Mouse (Mus musculus) embryonic facial prominence, embryonic 12.5 days (tissue): ENCODE measurements around the gene Evc2. TPM values are rescaled to one million over a fixed set of nuclear protein-coding genes. Genes with fewer than 3 reads are reported as not detected.

Experiments used
- ATAC-seq: fragments of 200-750 bp; cut with Nextera tagmentation; 2 replicates; pipeline ENCODE4 v1.8.0; 2017; ENCODE audit not compliant: insufficient number of reproducible peaks, insufficient read depth, low FRiP score, low TSS enrichment
- H3K27ac ChIP-seq: fragments of 300-500 bp; sonication (generic); 2 replicates; pipeline ENCODE4 v1.5.1; 2016; ENCODE audit warnings: mild to moderate bottlenecking
- H3K27me3 ChIP-seq: fragments of 300-500 bp; sonication (generic); 2 replicates; pipeline ENCODE4 v1.6.1; 2016; ENCODE audit warnings: mild to moderate bottlenecking, moderate library complexity
- H3K36me3 ChIP-seq: fragments of 300-500 bp; sonication (generic); 2 replicates; pipeline ENCODE4 v1.6.1; 2016; ENCODE audit warnings: mild to moderate bottlenecking
- H3K4me1 ChIP-seq: fragments of 300-500 bp; sonication (generic); 2 replicates; pipeline ENCODE4 v1.6.1; 2016
- H3K4me2 ChIP-seq: fragments of 300-500 bp; sonication (generic); replicated peaks from 2 replicates; pipeline ENCODE4 v1.6.1; 2016; ENCODE audit warnings: mild to moderate bottlenecking, moderate library complexity
- H3K4me3 ChIP-seq: fragments of 300-500 bp; sonication (generic); 2 replicates; pipeline ENCODE4 v1.5.1; 2016; ENCODE audit warnings: mild to moderate bottlenecking
- H3K9ac ChIP-seq: fragments of 300-500 bp; sonication (generic); 2 replicates; pipeline ENCODE4 v1.6.1; 2016; ENCODE audit warnings: mild to moderate bottlenecking, moderate library complexity
- H3K9me3 ChIP-seq: fragments of 300-500 bp; sonication (generic); 2 replicates; pipeline ENCODE4 v1.6.1; 2016; ENCODE audit warnings: mild to moderate bottlenecking, moderate library complexity
- WGBS: fragments of 180-500 bp; shearing (Covaris S2); methylation state at CpG from one replicate; pipeline ENCODE4 v1.1.7; 2016; 5-methylcytosine and 5-hydroxymethylcytosine counted together
- polyA plus RNA-seq: library from polyadenylated mRNA; unstranded; fragments of >200 nt; fragmentation: Nextera tagmentation; extraction: Ambion mirVana; gene quantifications from 2 replicates; pipeline ENCODE4 v1.2.1, GENCODE M21; 2016

Gene Evc2
- polyA plus RNA-seq, 1 experiment from 2014 or later = 25.1 TPM

DNA sequence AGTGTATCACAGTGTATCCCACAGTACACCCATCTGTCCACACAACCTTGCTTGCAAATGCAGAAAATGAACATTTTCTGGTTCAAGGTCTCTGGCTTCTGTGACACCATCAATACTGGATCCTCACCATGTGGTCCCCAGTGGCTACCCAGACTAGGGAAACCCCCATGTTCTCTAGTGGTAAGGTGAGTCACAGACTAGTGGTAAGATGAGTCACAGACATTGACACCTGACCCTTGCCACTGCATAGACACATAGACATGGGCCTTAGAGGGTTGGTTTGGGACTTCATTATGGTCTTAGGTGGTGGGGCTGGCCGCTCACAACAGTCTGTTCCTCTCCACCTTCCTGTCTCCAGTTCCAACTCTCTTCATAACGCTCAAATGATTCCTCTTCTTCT lies 104.5 kb downstream of the Evc2 start:
- WGBS = 82% methylated on average over 2 of the region's 2 CpGs
- Histone ChIP-seq H3K36me3 (no peaks in the 10 kb centered on the region), H3K4me3 (no peak overlapping the region), H3K4me1 (no peaks in the 10 kb centered on the region), H3K27me3 (no peaks in the 10 kb centered on the region), H3K9me3 (no peaks in the 10 kb centered on the region), H3K4me2 (no peak overlapping the region), H3K9ac (no peak overlapping the region), H3K27ac (no peak overlapping the region)
- ATAC-seq = no peak

DNA sequence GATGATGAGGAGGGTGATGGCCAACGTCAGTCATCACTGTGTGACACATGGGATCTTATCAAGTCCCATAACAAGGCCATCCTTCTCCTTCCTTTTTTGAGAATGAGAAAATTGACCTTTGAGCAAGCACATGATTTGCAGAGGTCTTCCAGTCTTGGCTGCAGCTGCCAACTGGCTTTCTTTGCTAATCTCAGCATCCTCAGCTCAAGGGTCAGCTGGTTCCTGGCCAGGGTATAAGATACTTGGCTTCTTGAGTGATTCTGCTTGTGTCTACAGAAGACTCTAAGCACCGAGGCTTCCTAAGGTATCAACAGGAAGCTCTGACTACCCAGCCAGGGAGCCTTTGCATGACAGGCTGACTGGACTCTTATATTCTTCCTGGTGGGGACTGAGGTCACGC lies 109.2 kb downstream of the Evc2 start:
- Histone ChIP-seq H3K4me1 (no peaks in the 10 kb centered on the region), H3K27me3 (no peaks in the 10 kb centered on the region), H3K27ac (no peak overlapping the region), H3K36me3 (no peaks in the 10 kb centered on the region), H3K9me3 (no peaks in the 10 kb centered on the region), H3K4me2 (no peak overlapping the region), H3K9ac (no peak overlapping the region), H3K4me3 (no peak overlapping the region)
- 83% methylated on average over 3 of the region's 3 CpGs for WGBS
- ATAC-seq = no peak

- Histone ChIP-seq H3K36me3 (0 out of 2 replicates have a peak, but pooled peaks cover 3% of the 10 kb centered on the region), H3K4me1 (no peaks in the 10 kb centered on the region), H3K9me3 (no peaks in the 10 kb centered on the region), H3K4me3 (no peak overlapping the region), H3K9ac (no peak overlapping the region), H3K4me2 (no peak overlapping the region), H3K27me3 (no peaks in the 10 kb centered on the region), H3K27ac (no peak overlapping the region)
- WGBS = 63% methylated on average over 2 of the region's 2 CpGs
- no peak for ATAC-seq
These were observed 118.3 kb downstream of the Evc2 start for GRCm38 (mm10) chr5:37456590-37456989.

GRCm38 (mm10) chr5:37457191-37457590 lies 118.9 kb downstream of the Evc2 start:
- Histone ChIP-seq H3K27me3 (no peaks in the 10 kb centered on the region), H3K9ac (no peak overlapping the region), H3K4me1 (no peaks in the 10 kb centered on the region), H3K4me3 (no peak overlapping the region), H3K27ac (no peak overlapping the region), H3K36me3 (0 out of 2 replicates have a peak, but pooled peaks cover 3% of the 10 kb centered on the region), H3K4me2 (no peak overlapping the region), H3K9me3 (no peaks in the 10 kb centered on the region)
- no peak for ATAC-seq
- 56% methylated on average over 5 of the region's 5 CpGs for WGBS

DNA sequence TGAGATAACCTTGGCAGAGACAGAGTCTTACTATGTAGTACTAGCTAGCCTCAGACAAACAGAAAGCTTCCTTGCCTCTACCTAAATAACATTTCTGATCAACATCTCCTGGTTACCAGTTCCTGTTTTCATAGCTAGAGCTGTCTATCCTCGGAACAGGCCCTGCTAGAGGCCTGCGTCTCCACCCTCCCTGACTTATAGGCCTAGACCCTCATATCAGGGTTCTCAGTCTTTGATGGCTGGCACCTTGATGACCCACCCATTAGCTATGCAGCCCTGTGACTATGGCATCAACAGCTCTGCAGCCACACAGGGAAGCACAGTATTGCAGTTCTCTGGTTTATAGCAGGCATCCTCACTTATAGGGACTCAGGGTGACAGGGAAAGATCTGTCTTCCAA lies 119.5 kb downstream of the Evc2 start:
- no peak overlapping the region for H3K4me2 ChIP-seq
- H3K4me3 ChIP-seq = no peak overlapping the region
- no peak overlapping the region for H3K9ac ChIP-seq
- H3K4me1 ChIP-seq = no peaks in the 10 kb centered on the region
- no peak overlapping the region for H3K27ac ChIP-seq
- WGBS = 92% methylated on average over 2 of the region's 2 CpGs
- H3K27me3 ChIP-seq = no peaks in the 10 kb centered on the region
- no peaks in the 10 kb centered on the region for H3K9me3 ChIP-seq
- ATAC-seq = no peak
- H3K36me3 ChIP-seq = 0 out of 2 replicates have a peak, but pooled peaks cover 3% of the 10 kb centered on the region

- Histone ChIP-seq H3K27me3 (no peaks in the 10 kb centered on the region), H3K4me2 (no peak overlapping the region), H3K4me1 (no peaks in the 10 kb centered on the region), H3K9ac (no peak overlapping the region), H3K4me3 (no peak overlapping the region), H3K27ac (no peak overlapping the region), H3K36me3 (0 out of 2 replicates have a peak, but pooled peaks cover 3% of the 10 kb centered on the region), H3K9me3 (no peaks in the 10 kb centered on the region)
- no peak for ATAC-seq
- 64% methylated on average over 2 of the region's 2 CpGs for WGBS
These were observed 119.9 kb downstream of the Evc2 start for GRCm38 (mm10) chr5:37458236-37458635.

DNA sequence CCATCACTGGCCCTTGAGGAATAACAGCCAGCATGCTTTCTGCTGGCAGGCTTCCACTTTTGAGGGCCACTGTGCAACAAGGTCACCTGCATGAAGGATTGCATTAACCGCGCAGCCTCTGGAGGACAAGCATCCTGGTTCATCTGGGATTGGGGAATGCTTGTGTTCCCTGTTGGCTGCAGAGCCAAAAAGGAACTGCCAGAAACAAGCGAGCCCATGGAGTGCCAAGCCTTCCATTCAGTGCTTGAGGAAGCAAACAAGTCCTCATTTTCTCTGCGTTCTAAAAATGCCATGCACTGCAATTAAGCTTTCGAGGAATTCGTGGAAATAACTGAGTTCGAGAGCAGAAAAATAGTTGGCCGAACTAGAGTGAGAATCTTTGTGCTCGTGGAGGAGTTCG lies 127.2 kb downstream of the Evc2 start:
- Histone ChIP-seq H3K9ac (no peak overlapping the region), H3K4me2 (no peak overlapping the region), H3K36me3 (no peaks in the 10 kb centered on the region), H3K9me3 (no peaks in the 10 kb centered on the region), H3K27ac (no peak overlapping the region), H3K27me3 (no peaks in the 10 kb centered on the region), H3K4me1 (no peaks in the 10 kb centered on the region), H3K4me3 (no peak overlapping the region)
- no peak for ATAC-seq
- WGBS = 91% methylated on average over 10 of the region's 10 CpGs

DNA sequence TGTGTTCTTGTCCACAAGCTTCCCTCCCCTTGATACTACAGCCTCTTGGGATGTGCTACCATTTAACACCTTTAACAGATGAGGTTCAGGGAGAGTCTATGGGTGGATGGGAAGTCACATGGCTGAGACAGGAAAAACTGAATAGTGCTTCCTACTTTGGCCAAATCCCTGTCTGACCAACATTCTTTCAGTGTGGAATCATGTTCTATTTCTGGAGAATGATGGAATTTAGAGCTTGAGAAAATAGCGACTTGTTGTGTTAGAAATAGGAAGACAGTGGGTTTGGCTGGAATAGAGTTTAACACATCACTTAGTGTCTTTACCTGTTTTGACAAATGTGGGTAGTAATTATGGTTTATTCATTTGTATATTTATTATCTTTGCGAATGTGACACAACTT lies 129.3 kb downstream of the Evc2 start:
- H3K27ac ChIP-seq = no peak overlapping the region

DNA sequence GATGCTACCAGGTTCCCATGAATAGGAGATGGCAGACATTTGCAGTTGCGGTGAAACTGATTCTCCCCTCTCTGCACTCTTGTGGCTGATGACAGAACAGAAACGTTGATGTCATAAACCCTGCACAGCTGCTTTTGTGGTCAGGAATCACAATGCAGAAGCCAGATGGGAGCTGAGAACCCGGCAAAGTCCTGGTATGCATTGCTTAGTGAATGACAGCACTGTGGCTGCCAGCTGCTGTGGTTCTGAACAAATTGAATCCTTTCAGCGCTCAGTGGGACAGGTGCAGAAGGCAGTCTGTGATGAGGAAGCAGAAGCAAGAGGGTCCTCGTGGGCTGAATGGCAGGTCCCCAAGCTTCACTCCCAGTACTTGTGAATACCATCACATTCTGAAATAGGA lies 130.7 kb downstream of the Evc2 start:
- H3K4me3 ChIP-seq = no peak overlapping the region
- no peaks in the 10 kb centered on the region for H3K27me3 ChIP-seq
- H3K36me3 ChIP-seq = no peaks in the 10 kb centered on the region
- H3K27ac ChIP-seq = no peak overlapping the region
- WGBS = 66% methylated on average over 5 of the region's 5 CpGs
- H3K4me2 ChIP-seq = no peak overlapping the region
- no peak overlapping the region for H3K9ac ChIP-seq
- no peak for ATAC-seq
- no peaks in the 10 kb centered on the region for H3K9me3 ChIP-seq
- no peaks in the 10 kb centered on the region for H3K4me1 ChIP-seq

More for the DNA sequence above, 129.3 kb downstream of the Evc2 start:
- Histone ChIP-seq H3K4me2 (no peak overlapping the region), H3K4me1 (no peaks in the 10 kb centered on the region), H3K36me3 (no peaks in the 10 kb centered on the region), H3K9ac (no peak overlapping the region), H3K9me3 (no peaks in the 10 kb centered on the region), H3K27me3 (no peaks in the 10 kb centered on the region), H3K4me3 (no peak overlapping the region)
- 81% methylated on average over 2 of the region's 2 CpGs for WGBS
- ATAC-seq = no peak

DNA sequence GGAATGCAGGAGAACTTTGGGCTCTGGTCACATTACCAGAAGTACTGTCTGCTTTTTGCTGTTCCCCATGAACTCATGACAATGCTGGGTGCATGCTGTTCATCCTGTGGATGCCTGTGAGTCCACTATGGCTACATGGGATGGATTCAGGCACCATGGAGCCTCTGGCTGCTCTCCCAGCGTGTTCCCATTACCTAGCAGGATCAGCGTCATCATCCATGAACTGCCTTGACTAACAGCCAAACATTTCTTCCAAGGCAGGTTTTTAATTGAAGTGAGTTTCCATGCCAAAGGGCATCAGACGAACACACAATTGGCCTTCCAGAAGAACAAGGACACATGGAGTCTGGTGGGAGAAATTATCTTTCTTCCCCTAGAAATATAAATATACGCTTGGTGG lies 133.3 kb downstream of the Evc2 start:
- Histone ChIP-seq H3K4me3 (no peak overlapping the region), H3K36me3 (no peaks in the 10 kb centered on the region), H3K4me1 (no peaks in the 10 kb centered on the region), H3K9ac (no peak overlapping the region), H3K4me2 (no peak overlapping the region), H3K9me3 (no peaks in the 10 kb centered on the region), H3K27ac (no peak overlapping the region), H3K27me3 (no peaks in the 10 kb centered on the region)
- WGBS = 83% methylated on average over 4 of the region's 4 CpGs
- ATAC-seq = no peak

- no peak overlapping the region for H3K27ac ChIP-seq
- no peaks in the 10 kb centered on the region for H3K4me1 ChIP-seq
- H3K4me3 ChIP-seq = no peak overlapping the region
- WGBS = 76% methylated on average over 3 of the region's 3 CpGs
- no peak overlapping the region for H3K9ac ChIP-seq
- H3K27me3 ChIP-seq = no peaks in the 10 kb centered on the region
- H3K4me2 ChIP-seq = no peak overlapping the region
- no peaks in the 10 kb centered on the region for H3K36me3 ChIP-seq
- H3K9me3 ChIP-seq = no peaks in the 10 kb centered on the region
- ATAC-seq = no peak
These were observed 133.8 kb downstream of the Evc2 start for GRCm38 (mm10) chr5:37472025-37472608.
